Mouse (Mus musculus): ENCODE results near the gene Dusp22.

Dusp22 gene

DNA sequence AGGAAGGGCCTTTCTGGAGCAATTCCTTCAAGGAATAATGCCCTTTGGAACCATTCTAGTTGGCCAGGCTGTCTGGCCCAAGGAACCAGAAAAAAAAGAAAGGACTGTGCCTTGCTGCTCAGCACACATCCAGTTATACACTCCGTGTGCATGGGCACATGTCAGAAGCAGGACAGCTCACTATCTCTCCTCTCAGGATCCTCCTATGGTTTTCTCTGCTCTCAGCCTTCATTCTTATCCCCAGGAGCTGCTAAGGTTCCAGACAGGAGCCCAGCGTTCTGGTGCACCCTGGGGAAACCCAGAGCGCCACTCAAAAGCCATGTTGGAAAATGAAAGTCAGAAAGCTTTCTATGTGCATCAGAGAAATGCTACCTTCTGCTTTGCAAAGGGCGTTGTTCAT lies 55.8 kb downstream of the Dusp22 start:
- no peak for DNase-seq (ENCODE audit: low spot score)

GRCm38 (mm10) chr13:30716611-30717010 lies 56.8 kb downstream of the Dusp22 start:
- no peak for DNase-seq (ENCODE audit: low spot score)

DNA sequence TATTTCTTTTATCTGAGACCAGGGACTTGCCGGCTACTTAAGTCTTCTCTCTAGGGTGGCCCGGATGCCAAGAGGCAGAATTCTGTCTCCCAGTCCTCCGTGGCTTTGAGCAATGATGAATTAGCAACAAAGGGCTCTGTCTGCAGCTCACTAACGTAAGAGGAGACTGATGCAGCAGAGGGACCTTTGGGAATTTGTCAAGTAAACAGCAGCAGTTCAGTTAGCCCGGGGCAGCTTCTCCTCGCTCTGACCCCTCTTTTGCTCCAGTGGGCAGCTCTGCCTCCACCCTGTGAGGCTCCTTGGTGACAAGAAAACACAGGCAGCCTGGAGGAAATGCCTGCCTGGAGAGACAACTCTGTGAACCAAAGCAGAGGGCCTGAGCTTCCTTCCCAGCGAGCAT lies 62.8 kb downstream of the Dusp22 start:
- DNase-seq (ENCODE audit: low spot score) = no peak

DNA sequence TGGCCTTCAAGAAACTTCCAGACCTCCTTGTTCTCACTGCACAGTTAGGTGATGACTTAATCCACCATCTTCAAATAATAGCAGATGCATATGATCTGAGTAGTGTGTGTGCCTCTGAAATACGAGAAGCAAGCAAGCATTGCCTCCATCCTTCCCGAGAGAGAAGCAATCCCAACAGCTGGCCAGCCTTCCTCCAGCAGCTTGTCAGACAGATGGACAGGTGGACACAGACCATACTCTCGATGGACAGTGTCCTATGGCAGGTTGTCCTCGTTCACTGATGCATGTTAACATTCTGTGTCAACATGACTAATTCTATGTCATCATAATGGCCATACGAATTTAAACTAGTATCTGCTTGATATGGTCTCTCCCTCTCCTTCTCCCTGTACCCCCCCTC lies 63.5 kb downstream of the Dusp22 start:
- DNase-seq (ENCODE audit: low spot score) = no peak

DNA sequence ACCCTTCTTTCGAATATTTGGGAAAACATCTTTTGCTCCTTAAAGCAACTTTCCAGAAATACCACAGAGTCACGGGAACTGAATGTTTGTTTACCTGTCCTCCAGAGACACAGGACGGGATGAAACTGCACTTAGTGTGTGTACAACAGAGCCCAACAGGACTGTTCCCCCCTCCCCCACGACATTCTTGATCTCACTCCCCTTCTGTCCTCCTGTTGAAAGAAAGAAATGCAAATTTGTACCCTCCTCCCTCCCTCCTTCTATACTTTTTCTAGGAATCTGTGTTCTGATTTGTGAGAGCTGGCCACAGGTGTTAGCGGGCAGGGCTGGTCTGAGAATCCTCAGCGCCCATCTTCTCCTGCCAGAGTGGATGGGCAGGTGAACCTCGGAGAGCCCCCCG lies 64.1 kb downstream of the Dusp22 start:
- no peak for DNase-seq (ENCODE audit: low spot score)

- no peak for DNase-seq (ENCODE audit: low spot score)
Observed at GRCm38 (mm10) chr13:30724691-30725271, 65.0 kb downstream of the Dusp22 start.

GRCm38 (mm10) chr13:30726879-30727278 lies 67.1 kb downstream of the Dusp22 start:
- DNase-seq (ENCODE audit: low spot score) = no peak

DNA sequence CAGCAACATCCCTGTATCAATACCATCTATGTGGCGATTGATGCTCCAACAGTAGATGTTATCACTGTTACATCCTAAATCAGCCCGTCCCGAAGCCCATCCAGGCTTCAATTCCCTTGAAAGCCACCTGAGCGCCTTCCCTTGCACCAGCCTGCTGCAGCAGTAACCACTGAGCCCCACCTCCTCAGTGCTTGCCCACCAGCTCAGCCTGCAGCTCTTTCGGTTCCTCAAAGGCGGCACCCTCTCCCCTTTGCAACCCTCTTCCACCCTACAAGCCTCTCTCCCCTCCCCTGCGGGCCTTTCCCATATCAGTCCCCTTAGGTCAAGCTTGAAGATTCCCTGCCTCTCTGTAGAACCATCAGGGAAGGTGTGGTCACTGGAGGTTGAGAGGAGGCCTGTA lies 68.4 kb downstream of the Dusp22 start:
- DNase-seq (ENCODE audit: low spot score) = no peak

DNA sequence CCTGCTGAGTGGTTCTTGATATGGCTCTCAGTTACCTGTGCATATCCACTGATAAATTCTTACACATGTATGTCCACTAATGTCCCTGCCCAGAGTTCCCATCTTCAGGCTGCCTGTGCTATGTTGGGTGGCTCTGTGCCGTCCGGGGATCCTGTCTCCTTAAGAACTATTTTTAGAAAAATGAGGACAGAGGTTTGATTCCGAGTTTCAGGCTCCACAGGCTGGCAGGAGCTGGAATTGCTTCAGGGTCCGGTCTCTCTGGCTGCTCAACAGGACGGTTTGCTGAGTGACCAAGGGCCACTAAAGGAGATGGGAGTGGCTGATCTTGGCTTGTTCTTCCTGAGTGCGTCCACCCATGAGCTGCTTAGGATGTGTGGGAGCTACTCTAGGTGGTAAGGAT lies 69.4 kb downstream of the Dusp22 start:
- no peak for DNase-seq (ENCODE audit: low spot score)

DNA sequence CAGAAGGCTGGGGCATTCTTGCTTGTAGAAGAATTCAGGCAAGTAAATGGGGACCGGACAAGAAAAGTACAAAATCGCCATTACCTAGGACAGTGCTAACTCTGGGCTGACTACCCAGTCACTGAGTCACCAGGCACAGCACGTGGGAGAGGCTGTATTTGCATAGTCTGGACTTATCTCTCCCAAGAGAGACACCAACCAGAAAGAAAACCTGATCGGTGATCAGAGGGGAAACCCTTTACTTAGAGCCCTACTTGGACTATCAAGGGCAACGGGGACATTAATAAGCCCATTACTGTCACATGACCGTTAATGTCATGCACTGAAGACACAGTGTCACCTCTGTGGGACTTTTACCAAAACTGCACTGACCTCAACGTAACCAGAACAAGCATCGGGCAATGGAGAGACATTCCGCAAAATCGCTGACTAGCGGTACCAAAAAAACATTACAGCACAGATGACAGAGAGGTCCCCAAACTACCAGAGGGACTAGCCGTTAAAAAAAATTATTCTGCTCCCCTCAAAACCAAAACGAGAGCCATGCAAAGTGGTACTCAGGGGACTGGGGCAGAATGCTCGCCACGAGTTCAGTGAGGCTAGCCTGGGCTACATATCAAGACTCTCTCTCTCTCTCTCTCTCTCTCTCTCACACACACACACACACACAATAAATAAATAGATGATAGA lies 70.5 kb downstream of the Dusp22 start:
- DNase-seq (ENCODE audit: low spot score) = no peak

- no peak for DNase-seq (ENCODE audit: low spot score)
Observed at GRCm38 (mm10) chr13:30732709-30733445, 73.1 kb downstream of the Dusp22 start.

DNA sequence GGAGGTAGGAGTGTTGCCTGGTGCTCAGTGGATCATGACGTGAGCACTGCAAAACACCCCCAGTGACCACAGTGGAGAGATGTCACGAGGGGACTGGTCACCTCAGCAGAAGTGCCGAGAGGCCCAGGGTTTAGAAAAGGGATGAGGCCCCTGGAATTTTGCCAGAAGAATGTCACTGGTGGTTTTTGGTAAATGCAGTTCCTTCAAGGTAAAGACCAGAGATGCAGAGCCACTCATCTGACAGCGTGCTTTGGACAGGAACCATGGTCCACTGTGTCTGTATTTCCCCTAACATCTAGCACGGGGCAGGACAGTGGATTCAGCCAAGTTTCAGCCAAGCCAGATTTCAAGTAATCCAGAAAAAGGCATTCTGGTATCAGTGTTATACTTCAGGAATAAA lies 76.9 kb downstream of the Dusp22 start:
- DNase-seq (ENCODE audit: low spot score) = no peak

DNA sequence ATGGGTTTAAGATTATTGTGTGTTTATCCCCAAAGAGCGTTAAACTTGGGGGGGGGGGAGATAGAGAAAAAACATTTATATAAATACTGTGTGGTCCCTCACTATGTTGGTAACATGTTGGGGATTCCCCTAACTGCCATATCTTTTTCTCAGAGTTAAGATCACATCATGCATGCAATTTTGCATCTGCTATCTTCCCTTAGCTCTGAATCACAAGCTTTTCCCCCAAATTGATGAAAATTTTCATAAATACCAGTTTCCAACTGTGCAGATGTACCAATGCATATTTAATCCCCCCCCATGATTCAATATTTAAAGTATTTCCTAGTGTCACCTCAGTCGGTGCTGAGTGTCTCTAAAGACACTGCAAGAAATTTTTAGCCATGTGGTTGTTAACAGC lies 77.5 kb downstream of the Dusp22 start:
- DNase-seq (ENCODE audit: low spot score) = no peak

GRCm38 (mm10) chr13:30738310-30738840 lies 78.6 kb downstream of the Dusp22 start:
- no peak for DNase-seq (ENCODE audit: low spot score)

GRCm38 (mm10) chr13:30741172-30741571 lies 81.4 kb downstream of the Dusp22 start:
- DNase-seq (ENCODE audit: low spot score) = no peak

DNA sequence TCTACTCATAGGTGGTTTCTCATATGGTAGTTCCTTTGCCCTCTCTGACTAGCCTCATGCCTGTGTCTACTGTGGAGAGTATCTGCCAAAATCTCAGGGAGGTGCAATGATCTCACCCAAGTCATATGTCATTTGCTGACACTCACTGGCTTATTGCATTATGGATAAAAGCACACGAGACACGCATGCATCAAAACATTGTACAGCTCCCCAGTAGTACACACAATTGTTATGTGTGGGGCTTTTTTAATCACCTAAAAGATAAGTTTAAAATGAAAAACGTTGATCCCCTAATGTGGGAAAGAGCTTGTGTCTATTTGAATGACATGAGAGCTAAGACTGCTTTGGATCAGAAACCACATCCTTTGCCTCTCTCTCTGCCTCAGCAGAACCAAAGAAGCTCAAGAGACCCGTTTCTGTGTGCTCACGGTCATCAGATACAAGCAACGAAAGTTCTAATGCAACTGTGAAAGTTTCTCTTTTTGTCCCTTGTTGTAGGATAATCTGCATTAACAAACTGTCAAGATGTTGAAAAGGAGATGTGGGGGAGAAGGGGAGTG lies 82.7 kb downstream of the Dusp22 start:
- DNase-seq (ENCODE audit: low spot score) = no peak

GRCm38 (mm10) chr13:30745121-30745520 lies 85.3 kb downstream of the Dusp22 start:
- DNase-seq (ENCODE audit: low spot score) = no peak

DNA sequence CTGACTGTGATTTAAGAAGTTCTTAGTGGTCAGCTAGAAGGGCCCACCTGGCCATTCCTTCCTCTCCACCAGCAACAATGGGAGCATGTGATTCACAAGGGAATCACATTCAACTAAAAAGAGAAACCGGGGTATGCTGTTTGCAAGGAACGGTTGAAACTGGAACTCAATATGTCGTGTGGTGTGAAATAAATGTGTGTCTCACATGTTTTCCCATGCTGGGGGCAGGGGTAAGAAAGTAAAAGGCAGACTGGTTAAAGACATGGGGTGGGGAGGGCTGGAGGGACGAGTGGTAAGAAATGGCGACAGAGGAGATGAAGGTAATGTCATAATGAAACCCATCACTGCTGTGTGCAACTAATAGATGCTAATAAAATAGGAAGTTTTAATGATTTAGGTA lies 87.3 kb downstream of the Dusp22 start:
- DNase-seq (ENCODE audit: low spot score) = no peak

GRCm38 (mm10) chr13:30747504-30747903 lies 87.7 kb downstream of the Dusp22 start:
- DNase-seq (ENCODE audit: low spot score) = no peak

GRCm38 (mm10) chr13:30748321-30748720 lies 88.5 kb downstream of the Dusp22 start:
- DNase-seq (ENCODE audit: low spot score) = no peak

DNA sequence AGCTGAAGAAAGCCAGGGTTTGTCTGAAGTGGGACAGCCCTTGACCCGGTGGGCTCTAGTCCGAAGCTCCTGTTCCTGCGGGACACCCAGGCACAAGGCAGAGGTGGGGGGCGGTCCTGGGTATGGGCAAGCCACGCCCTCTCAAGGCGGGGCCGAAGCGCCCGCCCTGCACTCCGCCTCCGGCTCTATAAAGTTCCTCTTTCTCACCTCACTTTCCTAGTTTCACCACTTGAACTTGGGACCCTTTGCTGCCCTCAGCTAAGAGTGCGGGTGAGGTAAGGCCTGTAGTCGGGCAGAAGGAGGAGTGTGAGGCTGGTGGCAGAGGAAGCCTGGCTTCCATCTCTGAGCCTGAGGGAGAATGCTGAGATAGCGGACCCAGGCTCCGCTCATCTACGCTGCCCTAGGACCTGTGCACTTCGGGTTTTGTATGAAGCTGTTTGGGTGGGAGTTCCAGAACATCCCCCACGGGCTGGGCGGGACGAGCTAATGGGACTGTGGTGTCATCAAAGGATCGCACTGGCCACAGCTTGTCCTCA lies 89.3 kb downstream of the Dusp22 start, which contains the start of gene Irf4:
Gene Irf4 (plus strand): TSS at position 206 of the 536 bp plus-strand sequence.
- DNase-seq (ENCODE audit: low spot score) = peak; percentile 59

DNA sequence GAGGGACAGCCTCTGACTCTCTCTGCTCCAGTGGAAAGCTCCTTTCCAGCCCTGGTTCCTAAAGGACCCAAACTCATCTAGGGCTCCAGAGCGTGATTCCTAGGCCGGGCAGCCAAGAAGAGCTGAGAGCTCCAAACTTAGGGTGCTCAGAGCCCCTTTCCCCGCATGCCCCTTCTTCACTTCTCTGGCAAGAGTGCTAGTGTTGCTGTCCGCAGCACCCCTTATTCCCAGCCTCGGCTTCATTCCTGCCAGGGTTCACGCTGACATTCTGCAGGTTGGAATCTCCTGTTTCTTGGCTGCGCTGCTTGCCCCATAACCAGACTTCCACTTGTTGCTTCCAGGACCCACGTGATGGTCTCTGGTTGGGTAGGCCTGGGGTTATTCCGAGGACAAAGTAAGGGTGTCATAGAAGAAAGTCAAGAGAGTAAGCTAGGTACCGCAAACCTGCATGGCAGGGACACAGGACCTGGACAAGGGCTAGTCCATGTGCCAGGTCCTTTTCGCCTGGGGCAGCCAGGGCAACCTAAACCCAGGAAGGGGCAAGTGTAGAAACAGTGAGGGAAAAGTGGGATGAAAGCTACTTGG lies 89.8 kb downstream of the Dusp22 start:
- no peak for DNase-seq (ENCODE audit: low spot score)
